Mouse (Mus musculus): ENCODE data around the gene Agbl4. TPM values are rescaled to one million over a fixed set of nuclear protein-coding genes. Genes with fewer than 3 reads are reported as not detected.

Agbl4 gene
- polyA plus RNA-seq, 1 experiment = 79.8 TPM

DNA sequence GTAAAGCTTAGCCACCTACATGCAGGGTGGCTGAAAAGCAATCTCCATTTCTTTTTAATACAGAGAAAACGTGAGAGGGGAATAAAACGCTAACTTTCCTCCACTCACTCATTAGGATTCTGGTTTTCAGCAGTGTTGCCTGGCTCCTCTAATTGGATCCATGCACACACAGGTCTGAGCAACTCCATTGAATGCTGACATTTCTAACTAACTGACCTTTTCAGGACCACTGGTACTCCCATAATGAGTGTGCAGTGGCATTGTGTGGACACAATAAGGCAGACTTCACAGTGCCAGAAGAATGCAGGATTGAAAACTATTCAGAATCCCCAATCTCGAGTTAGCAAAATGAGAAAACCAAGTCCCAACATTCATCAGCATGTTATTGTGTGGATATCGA is 952.5 kb downstream of the Agbl4 start:
- Histone ChIP-seq H3K27ac (ENCODE audit: control insufficient read depth, insufficient read depth, low read depth, low read length) (no peak overlapping the region), H3K27me3 (ENCODE audit: control insufficient read depth, insufficient read depth, low read length) (no peaks in the 10 kb centered on the region), H3K4me3 (ENCODE audit: control insufficient read depth, low read depth, low read length) (no peak overlapping the region), H3K36me3 (ENCODE audit: control insufficient read depth, insufficient read depth, low read length) (no peaks in the 10 kb centered on the region), H3K4me1 (ENCODE audit: control insufficient read depth, insufficient read depth, low read length) (no peaks in the 10 kb centered on the region)
- TF ChIP-seq CTCF (IDR thresholded peaks at IDR 0.05; ENCODE audit: control insufficient read depth, insufficient read depth, insufficient replicate concordance, low read depth, low read length) (no peak), POLR2A (IDR thresholded peaks at IDR 0.05; ENCODE audit: control insufficient read depth, low read depth, low read length) (no peak)

DNA sequence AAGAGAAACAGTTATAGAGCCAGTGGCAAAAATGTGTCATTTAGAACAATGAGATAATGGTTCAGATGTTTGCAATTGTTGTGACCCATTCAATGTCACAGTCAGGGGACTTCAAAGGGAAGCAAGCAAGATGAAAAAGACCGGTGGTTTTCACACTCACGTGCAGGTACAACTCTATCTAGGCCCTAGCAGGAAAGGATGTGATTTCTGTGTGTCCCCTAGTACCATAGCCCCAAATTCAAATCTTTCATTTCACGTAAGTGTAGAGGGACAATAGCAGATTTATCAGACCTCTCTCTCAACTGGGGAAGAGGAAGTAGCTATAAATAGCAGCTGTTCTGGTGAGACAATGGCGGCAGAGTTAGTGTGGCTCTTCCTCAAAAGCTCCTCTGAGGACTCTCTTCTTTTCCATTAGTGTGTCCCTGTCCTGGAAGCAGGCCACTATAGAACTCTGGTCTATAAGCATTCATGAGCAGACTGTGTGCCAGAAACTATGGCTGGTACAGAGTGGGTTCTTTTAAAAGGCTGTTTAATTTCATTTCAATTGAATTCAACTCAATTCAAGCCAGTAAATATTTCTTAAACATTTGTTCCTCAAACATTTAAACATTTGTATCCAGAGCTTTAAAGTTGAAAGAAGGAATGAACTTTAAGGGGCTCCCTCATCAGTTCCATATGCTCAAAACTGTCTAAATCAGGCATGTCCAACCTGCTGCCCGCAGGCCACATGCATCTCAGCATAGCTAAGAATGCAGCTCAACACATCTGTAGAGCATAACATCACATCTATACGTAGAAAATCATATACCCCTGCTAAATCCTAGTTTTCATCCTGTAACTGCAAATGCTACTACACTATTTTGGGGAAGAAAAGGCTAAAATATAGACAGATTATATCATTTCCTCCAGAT is 953.4 kb downstream of the Agbl4 start:
- Histone ChIP-seq H3K36me3 (ENCODE audit: control insufficient read depth, insufficient read depth, low read length) (no peaks in the 10 kb centered on the region), H3K27me3 (ENCODE audit: control insufficient read depth, insufficient read depth, low read length) (no peaks in the 10 kb centered on the region), H3K4me3 (ENCODE audit: control insufficient read depth, low read depth, low read length) (no peak overlapping the region), H3K4me1 (ENCODE audit: control insufficient read depth, insufficient read depth, low read length) (no peaks in the 10 kb centered on the region), H3K27ac (ENCODE audit: control insufficient read depth, insufficient read depth, low read depth, low read length) (no peak overlapping the region)
- no peak for TF ChIP-seq POLR2A (IDR thresholded peaks at IDR 0.05; ENCODE audit: control insufficient read depth, low read depth, low read length)
- no peak for TF ChIP-seq CTCF (IDR thresholded peaks at IDR 0.05; ENCODE audit: control insufficient read depth, insufficient read depth, insufficient replicate concordance, low read depth, low read length)

DNA sequence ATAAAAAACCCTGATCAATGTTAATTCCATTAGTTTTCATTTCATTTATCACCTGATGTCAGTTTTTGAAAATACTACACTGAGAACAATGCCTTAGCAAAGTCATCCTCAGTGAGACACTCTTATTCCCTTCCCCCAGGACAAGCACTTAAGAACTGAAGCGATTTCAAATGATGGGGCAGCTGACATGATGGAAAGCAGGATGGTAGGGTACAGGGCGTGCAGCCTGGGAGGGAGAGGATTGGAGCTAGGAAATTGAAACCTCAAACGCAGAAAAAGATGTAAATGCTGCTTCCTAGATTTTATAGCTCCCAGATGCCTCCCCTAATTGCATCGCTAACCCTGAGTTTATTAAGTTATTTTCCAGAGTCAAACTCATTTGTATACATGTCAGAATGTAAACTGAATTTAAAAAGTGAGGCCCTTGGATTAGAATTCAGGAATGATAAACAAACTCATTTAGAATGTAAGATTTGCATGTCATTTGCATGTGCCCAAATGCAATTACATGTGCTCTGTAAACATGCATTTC is 959.2 kb downstream of the Agbl4 start:
- Histone ChIP-seq H3K27me3 (ENCODE audit: control insufficient read depth, insufficient read depth, low read length) (no peaks in the 10 kb centered on the region), H3K27ac (ENCODE audit: control insufficient read depth, insufficient read depth, low read depth, low read length) (no peak overlapping the region), H3K4me3 (ENCODE audit: control insufficient read depth, low read depth, low read length) (no peak overlapping the region), H3K4me1 (ENCODE audit: control insufficient read depth, insufficient read depth, low read length) (no peaks in the 10 kb centered on the region), H3K36me3 (ENCODE audit: control insufficient read depth, insufficient read depth, low read length) (no peaks in the 10 kb centered on the region)
- no peak for TF ChIP-seq POLR2A (IDR thresholded peaks at IDR 0.05; ENCODE audit: control insufficient read depth, low read depth, low read length)
- no peak for TF ChIP-seq CTCF (IDR thresholded peaks at IDR 0.05; ENCODE audit: control insufficient read depth, insufficient read depth, insufficient replicate concordance, low read depth, low read length)

DNA sequence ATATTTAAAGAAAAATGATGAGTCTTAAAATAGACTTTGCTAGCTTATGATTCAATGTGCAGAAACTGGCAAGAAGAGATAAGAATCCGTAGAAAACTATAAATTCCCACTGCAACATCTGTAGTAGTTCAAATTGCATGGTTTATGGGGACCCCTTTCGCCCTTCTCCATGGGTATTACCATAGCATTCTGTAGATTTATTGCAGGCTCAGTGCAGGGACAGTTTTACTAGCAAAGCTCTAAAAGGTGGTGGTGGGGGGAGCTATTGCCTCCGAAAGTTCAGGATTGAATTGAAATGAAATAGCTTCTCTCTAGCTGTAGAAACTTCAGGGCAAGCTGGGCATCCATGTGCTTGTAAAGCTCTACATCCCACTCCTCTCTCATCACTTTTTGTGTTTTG is 959.7 kb downstream of the Agbl4 start:
- no peak overlapping the region for H3K27ac ChIP-seq (ENCODE audit: control insufficient read depth, insufficient read depth, low read depth, low read length)
- TF ChIP-seq POLR2A (IDR thresholded peaks at IDR 0.05; ENCODE audit: control insufficient read depth, low read depth, low read length) (no peak), CTCF (IDR thresholded peaks at IDR 0.05; ENCODE audit: control insufficient read depth, insufficient read depth, insufficient replicate concordance, low read depth, low read length) (no peak)
- no peaks in the 10 kb centered on the region for H3K4me1 ChIP-seq (ENCODE audit: control insufficient read depth, insufficient read depth, low read length)

DNA sequence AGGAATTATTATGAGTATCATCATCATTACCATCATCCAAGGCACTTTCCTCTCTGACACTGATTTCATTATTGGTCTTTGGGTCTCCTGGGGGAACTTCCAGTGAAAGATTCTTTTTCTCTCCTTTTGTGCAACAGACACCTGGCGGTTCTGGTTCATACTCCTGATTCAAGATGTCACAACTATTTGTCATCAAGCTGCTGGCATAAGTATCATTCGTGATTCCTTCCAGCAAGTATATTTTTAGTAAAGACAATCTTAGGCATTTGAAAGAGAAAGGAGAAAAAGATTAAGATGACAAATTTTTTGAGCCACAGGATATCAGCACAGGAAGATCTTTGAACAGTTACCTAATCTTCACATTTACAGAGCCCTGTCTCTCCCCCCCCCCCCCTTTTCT is 966.7 kb downstream of the Agbl4 start:
- Histone ChIP-seq H3K4me3 (ENCODE audit: control insufficient read depth, low read depth, low read length) (no peak overlapping the region), H3K27ac (ENCODE audit: control insufficient read depth, insufficient read depth, low read depth, low read length) (no peak overlapping the region), H3K4me1 (ENCODE audit: control insufficient read depth, insufficient read depth, low read length) (no peaks in the 10 kb centered on the region), H3K27me3 (ENCODE audit: control insufficient read depth, insufficient read depth, low read length) (no peaks in the 10 kb centered on the region), H3K36me3 (ENCODE audit: control insufficient read depth, insufficient read depth, low read length) (no peaks in the 10 kb centered on the region)
- no peak for TF ChIP-seq POLR2A (IDR thresholded peaks at IDR 0.05; ENCODE audit: control insufficient read depth, low read depth, low read length)
- no peak for TF ChIP-seq CTCF (IDR thresholded peaks at IDR 0.05; ENCODE audit: control insufficient read depth, insufficient read depth, insufficient replicate concordance, low read depth, low read length)

More for the DNA sequence above, 959.7 kb downstream of the Agbl4 start:
- no peaks in the 10 kb centered on the region for H3K36me3 ChIP-seq (ENCODE audit: control insufficient read depth, insufficient read depth, low read length)
- no peak overlapping the region for H3K4me3 ChIP-seq (ENCODE audit: control insufficient read depth, low read depth, low read length)
- H3K27me3 ChIP-seq (ENCODE audit: control insufficient read depth, insufficient read depth, low read length) = no peaks in the 10 kb centered on the region

DNA sequence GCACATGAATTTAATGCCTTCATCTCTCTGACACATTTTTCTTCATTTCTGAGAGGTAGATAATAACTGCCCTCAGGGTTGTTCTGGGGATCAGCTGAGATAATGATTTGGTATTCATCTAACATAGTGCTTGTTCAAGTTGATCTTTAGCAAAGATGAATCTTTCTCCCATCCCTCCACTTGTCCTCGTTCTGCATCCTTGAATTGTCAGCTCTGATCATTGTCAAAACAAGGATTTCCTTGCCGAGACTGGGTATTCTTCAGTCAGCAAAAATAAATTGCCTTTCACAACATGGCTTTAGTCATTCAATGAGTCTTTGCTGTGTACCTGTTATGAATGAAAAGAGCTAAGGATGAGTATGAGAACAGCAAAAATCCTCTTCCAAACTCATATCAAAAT is 970.3 kb downstream of the Agbl4 start:
- TF ChIP-seq POLR2A (IDR thresholded peaks at IDR 0.05; ENCODE audit: control insufficient read depth, low read depth, low read length) = no peak
- no peak for TF ChIP-seq CTCF (IDR thresholded peaks at IDR 0.05; ENCODE audit: control insufficient read depth, insufficient read depth, insufficient replicate concordance, low read depth, low read length)
- H3K27ac ChIP-seq (ENCODE audit: control insufficient read depth, insufficient read depth, low read depth, low read length) = no peak overlapping the region

DNA sequence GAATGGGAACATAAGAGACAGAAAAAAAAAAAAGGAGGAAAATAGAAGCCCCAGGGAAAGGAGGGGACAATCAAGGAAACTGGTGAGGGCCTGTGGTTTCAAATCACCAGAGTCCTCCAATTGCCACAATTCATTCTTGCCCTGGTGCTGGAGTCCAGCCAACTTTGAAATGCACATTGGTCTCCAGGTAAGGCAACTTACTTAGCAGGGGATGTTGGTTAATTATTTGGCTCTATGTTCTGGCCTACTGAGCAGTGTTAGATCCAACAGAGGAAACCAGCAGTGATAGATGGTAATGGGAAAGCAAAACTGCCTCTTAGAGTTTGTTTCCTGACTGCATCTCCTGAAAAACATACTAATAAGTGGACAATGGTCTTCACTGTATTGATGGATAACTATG is 979.7 kb downstream of the Agbl4 start:
- H3K27ac ChIP-seq (ENCODE audit: control insufficient read depth, insufficient read depth, low read depth, low read length) = no peak overlapping the region
- no peak overlapping the region for H3K4me3 ChIP-seq (ENCODE audit: control insufficient read depth, low read depth, low read length)
- TF ChIP-seq POLR2A (IDR thresholded peaks at IDR 0.05; ENCODE audit: control insufficient read depth, low read depth, low read length) = no peak
- TF ChIP-seq CTCF (IDR thresholded peaks at IDR 0.05; ENCODE audit: control insufficient read depth, insufficient read depth, insufficient replicate concordance, low read depth, low read length) = no peak
- no peaks in the 10 kb centered on the region for H3K4me1 ChIP-seq (ENCODE audit: control insufficient read depth, insufficient read depth, low read length)
- no peaks in the 10 kb centered on the region for H3K36me3 ChIP-seq (ENCODE audit: control insufficient read depth, insufficient read depth, low read length)
- H3K27me3 ChIP-seq (ENCODE audit: control insufficient read depth, insufficient read depth, low read length) = no peaks in the 10 kb centered on the region

More for the DNA sequence above, 970.3 kb downstream of the Agbl4 start:
- H3K27me3 ChIP-seq (ENCODE audit: control insufficient read depth, insufficient read depth, low read length) = no peaks in the 10 kb centered on the region
- H3K4me3 ChIP-seq (ENCODE audit: control insufficient read depth, low read depth, low read length) = no peak overlapping the region
- no peaks in the 10 kb centered on the region for H3K36me3 ChIP-seq (ENCODE audit: control insufficient read depth, insufficient read depth, low read length)
- H3K4me1 ChIP-seq (ENCODE audit: control insufficient read depth, insufficient read depth, low read length) = no peaks in the 10 kb centered on the region

Measured in testis, adult 2 months (tissue).